Mouse (Mus musculus): ENCODE measurements around the gene Nr1i3. TPM values are rescaled to one million over a fixed set of nuclear protein-coding genes. Genes with fewer than 3 reads are reported as not detected.

The Nr1i3 gene
- polyA plus RNA-seq, 1 experiment from 2014 or later: 0.35 TPM

DNA sequence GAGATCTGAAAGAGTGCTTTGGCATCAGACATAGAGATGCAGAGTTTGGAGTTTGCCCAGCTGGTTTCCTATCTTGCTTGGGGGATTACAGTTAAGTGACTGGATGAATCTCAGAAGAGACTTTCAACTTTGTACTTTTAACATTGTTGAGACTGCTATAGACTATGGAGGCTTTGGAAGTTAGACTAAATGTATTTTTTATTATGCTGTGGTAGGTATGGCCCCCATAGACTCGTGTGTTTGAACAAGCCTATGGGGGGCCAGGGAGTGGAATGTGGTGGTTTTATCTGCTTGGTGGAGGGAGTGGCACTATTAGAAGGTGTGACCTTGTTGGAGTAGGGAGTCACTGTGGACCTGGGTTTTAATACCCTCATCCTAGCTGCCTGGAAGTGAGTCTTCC is 14.2 kb upstream of the Nr1i3 start:
- H3K9me3 ChIP-seq (replicated peaks): no peaks in the 10 kb centered on the region
- no peak for ATAC-seq (replicated peaks; ENCODE audit: insufficient number of reproducible peaks, insufficient read depth, low FRiP score, low read depth)
- H3K27me3 ChIP-seq: peaks cover 11% of the 10 kb centered on the region
- H3K9ac ChIP-seq: no peak overlapping the region
- H3K27ac ChIP-seq: no peak overlapping the region
- H3K4me2 ChIP-seq: no peak overlapping the region
- H3K4me3 ChIP-seq: no peak overlapping the region
- 34% methylated on average over 1 of the region's 1 CpGs for WGBS
- peaks cover 17% of the 10 kb centered on the region for H3K4me1 ChIP-seq (replicated peaks)
- no peaks in the 10 kb centered on the region for H3K36me3 ChIP-seq

DNA sequence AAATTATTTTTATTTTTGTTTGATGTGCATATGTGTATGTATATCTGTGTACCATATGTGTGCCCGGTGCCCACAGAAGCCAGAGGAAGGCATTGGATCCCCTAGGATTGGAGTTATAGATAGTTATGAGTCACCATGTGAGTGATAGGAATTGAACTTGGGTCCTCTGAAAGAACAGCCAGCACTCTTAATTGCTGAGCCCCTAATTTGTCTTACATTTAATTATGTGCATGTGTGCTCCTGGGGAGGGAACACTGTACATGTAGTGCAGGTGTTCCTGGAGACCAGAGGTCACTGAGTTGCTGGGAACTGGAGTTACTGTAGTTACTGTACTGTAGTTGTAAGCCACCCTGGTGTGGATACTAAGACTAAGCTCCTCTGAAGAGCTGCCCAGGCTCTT is 13.0 kb upstream of the Nr1i3 start:
- Histone ChIP-seq H3K36me3 (no peaks in the 10 kb centered on the region), H3K9ac (no peak overlapping the region), H3K27ac (no peak overlapping the region), H3K4me3 (no peak overlapping the region), H3K4me1 (replicated peaks) (peaks cover 6% of the 10 kb centered on the region), H3K4me2 (no peak overlapping the region), H3K27me3 (peaks cover 3% of the 10 kb centered on the region), H3K9me3 (replicated peaks) (no peaks in the 10 kb centered on the region)
- no peak for ATAC-seq (replicated peaks; ENCODE audit: insufficient number of reproducible peaks, insufficient read depth, low FRiP score, low read depth)
- 83% methylated on average over 1 of the region's 1 CpGs for WGBS

DNA sequence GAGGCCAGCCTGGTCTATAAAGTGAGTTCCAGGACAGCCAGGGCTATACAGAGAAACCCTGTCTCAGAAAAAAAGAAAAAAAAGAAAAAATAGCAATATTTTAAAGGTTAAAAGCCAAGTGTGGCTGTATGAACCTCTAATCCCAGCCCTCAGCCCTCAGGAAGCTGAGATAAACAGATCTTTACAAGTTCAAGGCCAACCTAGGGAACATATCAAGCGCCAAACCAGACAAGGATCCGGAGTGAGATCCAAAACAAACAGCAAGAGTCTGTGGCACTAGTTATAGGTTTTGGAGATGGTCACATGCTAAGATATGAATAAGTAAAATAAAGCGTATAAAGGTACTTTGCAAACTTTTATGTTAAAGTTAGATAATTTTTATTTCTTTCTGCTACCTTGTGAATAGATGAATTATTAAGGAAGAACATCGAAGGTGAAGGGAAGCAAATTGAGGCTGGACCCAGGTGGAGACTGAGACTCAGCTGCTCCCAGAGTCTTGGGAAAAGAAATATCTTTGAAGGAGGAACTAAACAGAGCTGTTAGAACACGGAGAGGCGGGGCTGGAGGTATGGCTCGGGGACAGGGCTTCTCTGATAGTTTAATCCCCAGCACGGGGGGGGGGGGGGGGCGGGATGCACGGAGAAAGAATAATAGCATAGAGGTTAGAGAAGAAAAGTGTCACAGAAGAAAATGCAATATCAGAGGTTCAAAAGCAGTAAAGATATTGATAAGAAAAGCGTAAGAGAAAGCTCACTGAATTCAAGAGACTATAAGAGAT is 10.1 kb upstream of the Nr1i3 start:
- Histone ChIP-seq H3K4me2 (no peak overlapping the region), H3K4me3 (no peak overlapping the region), H3K27me3 (no peaks in the 10 kb centered on the region), H3K36me3 (no peaks in the 10 kb centered on the region), H3K4me1 (replicated peaks) (no peaks in the 10 kb centered on the region), H3K9me3 (replicated peaks) (no peaks in the 10 kb centered on the region), H3K9ac (no peak overlapping the region), H3K27ac (no peak overlapping the region)
- WGBS: 55% methylated on average over 9 of the region's 11 CpGs
- ATAC-seq (replicated peaks; ENCODE audit: insufficient number of reproducible peaks, insufficient read depth, low FRiP score, low read depth): no peak

DNA sequence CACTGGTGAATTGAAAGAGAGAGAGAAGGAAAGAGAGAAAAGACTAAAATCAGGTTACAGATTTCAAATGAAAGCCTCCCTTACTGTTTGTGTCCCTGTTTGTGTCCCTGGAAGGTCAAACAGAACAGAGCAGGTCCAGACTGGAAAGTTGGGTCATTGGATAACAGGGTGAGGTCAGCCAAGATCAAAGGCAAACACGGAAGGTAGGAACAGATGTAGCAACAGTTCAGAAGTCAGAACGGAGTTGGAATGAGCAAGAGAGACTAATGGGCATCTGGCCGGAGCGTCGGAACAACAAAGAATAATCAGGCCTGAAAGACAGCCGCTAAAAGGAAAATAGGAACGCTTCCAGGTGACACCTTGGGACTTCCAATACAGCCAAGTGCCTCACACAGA is 9.5 kb upstream of the Nr1i3 start:
- Histone ChIP-seq H3K27ac (no peak overlapping the region), H3K27me3 (no peaks in the 10 kb centered on the region), H3K4me3 (no peak overlapping the region), H3K4me1 (replicated peaks) (no peaks in the 10 kb centered on the region), H3K36me3 (no peaks in the 10 kb centered on the region), H3K4me2 (no peak overlapping the region), H3K9ac (no peak overlapping the region), H3K9me3 (replicated peaks) (no peaks in the 10 kb centered on the region)
- 58% methylated on average over 7 of the region's 7 CpGs for WGBS
- no peak for ATAC-seq (replicated peaks; ENCODE audit: insufficient number of reproducible peaks, insufficient read depth, low FRiP score, low read depth)

DNA sequence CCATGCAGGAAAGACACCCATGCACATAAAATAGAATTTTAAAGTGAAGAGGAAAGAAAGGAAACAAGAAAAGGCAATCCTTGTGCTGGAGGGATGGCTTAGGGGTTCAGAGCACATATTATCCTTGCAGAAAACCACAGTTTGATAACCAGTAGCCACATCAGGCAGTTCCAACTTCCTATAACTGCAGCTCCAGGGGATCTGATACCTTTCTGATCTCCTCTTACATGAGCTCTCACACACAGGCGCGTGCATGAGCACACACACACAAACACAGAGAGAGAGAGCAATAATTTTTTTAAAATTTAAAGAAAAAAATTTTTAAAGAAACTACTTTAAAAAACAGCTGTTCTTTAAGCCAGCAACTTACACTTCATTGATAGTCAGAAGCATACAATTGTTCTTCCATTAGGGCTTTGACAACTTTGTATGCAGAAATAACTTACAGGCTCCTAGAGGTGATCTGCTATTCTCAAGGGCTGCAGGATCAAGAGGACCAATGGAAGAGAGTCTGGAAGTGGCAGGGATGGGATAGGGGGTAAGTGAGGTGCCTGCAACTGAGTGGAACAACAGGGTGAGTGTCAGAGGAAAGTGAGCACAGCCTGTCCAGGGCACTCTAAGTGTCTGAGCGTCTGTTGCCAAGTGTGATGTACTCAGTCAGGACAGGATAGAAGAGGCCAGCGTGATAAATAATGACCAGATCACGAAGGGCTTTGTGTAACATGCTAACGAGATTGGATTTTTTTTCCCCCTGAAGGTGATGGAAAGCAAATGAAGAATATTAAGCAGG is 7.9 kb upstream of the Nr1i3 start:
- WGBS: 63% methylated on average over 6 of the region's 6 CpGs
- no peak for ATAC-seq (replicated peaks; ENCODE audit: insufficient number of reproducible peaks, insufficient read depth, low FRiP score, low read depth)
- no peaks in the 10 kb centered on the region for H3K9me3 ChIP-seq (replicated peaks)

DNA sequence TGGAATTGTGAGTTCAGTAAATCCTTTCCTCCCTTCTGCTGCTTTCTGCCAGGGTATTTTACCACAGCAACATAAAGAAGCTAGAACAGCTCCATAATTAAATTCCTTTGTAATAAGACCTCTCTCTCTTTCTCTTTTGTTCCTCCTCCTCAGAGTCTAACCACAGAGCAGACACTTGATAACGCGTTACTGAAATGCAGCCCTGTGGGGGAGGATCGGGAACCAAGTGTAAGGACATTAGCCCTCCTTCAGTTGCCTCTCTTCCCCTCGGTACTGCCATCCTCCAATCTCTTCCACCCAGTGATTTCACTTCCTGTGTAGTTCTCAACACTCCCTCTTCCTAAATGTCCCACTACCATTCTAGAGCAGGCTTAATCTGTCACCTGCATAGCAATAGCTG is 4.4 kb upstream of the Nr1i3 start:
- no peaks in the 10 kb centered on the region for H3K27me3 ChIP-seq
- WGBS: 6% methylated on average over 4 of the region's 4 CpGs
- no peak for ATAC-seq (replicated peaks; ENCODE audit: insufficient number of reproducible peaks, insufficient read depth, low FRiP score, low read depth)

More for the DNA sequence above, 7.9 kb upstream of the Nr1i3 start:
- Histone ChIP-seq H3K4me3 (no peak overlapping the region), H3K4me2 (no peak overlapping the region), H3K27ac (no peak overlapping the region), H3K4me1 (replicated peaks) (no peaks in the 10 kb centered on the region), H3K9ac (no peak overlapping the region), H3K27me3 (no peaks in the 10 kb centered on the region), H3K36me3 (no peaks in the 10 kb centered on the region)

DNA sequence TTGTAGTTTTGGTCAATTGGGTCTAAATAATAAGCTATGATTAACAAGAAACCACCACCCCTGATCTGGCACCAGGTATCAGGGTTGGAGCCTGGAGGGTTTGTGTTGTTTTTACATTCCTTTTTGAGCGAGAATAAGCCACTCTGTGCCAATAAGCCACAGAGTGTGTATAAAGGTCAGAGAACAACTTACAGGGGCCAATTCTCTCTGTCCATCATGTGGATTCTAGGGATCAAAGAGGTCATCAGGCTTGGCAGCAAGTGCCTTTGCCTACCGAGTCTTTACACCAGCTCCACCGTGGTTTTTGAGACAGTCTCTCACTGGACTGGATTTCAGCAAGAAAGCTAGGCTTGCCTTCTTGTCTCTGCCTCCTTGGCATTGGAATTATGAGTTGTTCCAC is 916 bp upstream of the Nr1i3 start:
- no peaks in the 10 kb centered on the region for H3K27me3 ChIP-seq
- H3K4me1 ChIP-seq (replicated peaks): 0 out of 2 replicates have a peak, but pooled peaks cover 7% of the 10 kb centered on the region
- H3K27ac ChIP-seq: no peak overlapping the region
- ATAC-seq (replicated peaks; ENCODE audit: insufficient number of reproducible peaks, insufficient read depth, low FRiP score, low read depth): no peak
- 0 out of 2 replicates have a peak, but pooled peaks cover under 1% of the 10 kb centered on the region for H3K36me3 ChIP-seq
- no peak overlapping the region for H3K4me2 ChIP-seq
- WGBS: 62% methylated on average over 3 of the region's 3 CpGs
- H3K9ac ChIP-seq: no peak overlapping the region
- no peak overlapping the region for H3K4me3 ChIP-seq
- no peaks in the 10 kb centered on the region for H3K9me3 ChIP-seq (replicated peaks)

More for the DNA sequence above, 4.4 kb upstream of the Nr1i3 start:
- no peaks in the 10 kb centered on the region for H3K4me1 ChIP-seq (replicated peaks)
- H3K4me3 ChIP-seq: no peak overlapping the region
- no peak overlapping the region for H3K27ac ChIP-seq
- no peaks in the 10 kb centered on the region for H3K9me3 ChIP-seq (replicated peaks)
- H3K9ac ChIP-seq: no peak overlapping the region
- H3K4me2 ChIP-seq: no peak overlapping the region
- no peaks in the 10 kb centered on the region for H3K36me3 ChIP-seq

DNA sequence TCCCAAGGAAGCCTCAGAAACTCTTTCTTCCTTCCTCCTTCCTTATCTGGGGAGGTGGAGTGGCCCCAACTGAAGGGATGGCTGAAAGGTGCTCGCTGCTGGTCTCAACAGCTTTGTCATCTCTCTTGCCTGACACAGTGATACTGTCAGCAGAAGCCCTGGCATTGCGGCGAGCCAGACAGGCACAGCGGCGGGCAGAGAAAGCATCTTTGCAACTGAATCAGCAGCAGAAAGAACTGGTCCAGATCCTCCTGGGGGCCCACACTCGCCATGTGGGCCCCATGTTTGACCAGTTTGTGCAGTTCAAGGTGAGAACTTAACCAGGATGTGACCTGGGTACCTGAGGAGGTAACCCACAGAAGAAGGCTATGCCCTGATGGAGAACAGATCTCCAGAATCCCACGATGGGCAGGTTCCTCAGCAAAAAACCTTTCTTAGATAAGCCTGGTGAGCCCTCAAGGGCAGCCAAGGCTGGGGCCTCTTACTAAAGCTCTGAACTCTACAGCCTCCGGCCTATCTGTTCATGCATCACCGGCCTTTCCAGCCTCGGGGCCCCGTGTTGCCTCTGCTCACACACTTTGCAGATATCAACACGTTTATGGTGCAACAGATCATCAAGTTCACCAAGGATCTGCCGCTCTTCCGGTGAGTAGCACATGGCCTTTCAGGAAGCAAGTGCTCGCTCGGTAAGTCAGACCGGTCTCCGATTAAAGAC is 2.6 kb downstream of the Nr1i3 start:
- peak overlapping the region; percentile 6; the same call in 1 of the 2 replicates for H3K4me2 ChIP-seq
- WGBS: 74% methylated on average over 18 of the region's 18 CpGs
- no peak for ATAC-seq (replicated peaks; ENCODE audit: insufficient number of reproducible peaks, insufficient read depth, low FRiP score, low read depth)
- H3K9ac ChIP-seq: no peak overlapping the region
- H3K36me3 ChIP-seq: peaks cover 21% of the 10 kb centered on the region; the same call in 1 of the 2 replicates
- H3K4me3 ChIP-seq: no peak overlapping the region
- no peaks in the 10 kb centered on the region for H3K27me3 ChIP-seq
- H3K4me1 ChIP-seq (replicated peaks): peaks cover 12% of the 10 kb centered on the region
- H3K27ac ChIP-seq: no peak overlapping the region
- no peaks in the 10 kb centered on the region for H3K9me3 ChIP-seq (replicated peaks)

DNA sequence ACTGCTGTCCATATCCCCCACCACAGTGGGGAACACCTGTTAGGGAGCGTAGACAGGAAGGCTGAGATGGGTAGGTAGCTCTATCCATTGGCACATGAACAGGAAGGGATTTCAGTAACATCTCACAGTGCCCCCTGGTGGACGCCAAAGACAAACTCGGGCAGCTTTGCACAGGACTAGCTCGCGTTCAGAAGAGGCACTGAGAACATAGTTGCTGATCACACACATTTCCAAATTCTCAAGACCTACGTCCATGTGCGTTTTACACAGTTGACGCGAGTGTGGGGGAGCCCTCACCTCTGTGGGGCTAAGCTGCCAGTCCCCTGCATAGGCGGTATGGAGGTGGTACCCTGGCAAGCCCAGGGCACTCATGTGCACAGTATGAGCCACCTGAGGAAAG is 7.1 kb downstream of the Nr1i3 start:
- Histone ChIP-seq H3K9me3 (replicated peaks) (no peaks in the 10 kb centered on the region), H3K9ac (0 out of 2 replicates have a peak overlapping the region, but pooled peaks have one; percentile 5), H3K27me3 (no peaks in the 10 kb centered on the region), H3K4me3 (peak overlapping the region; percentile 60), H3K27ac (no peak overlapping the region), H3K4me2 (peak overlapping the region; percentile 81), H3K4me1 (replicated peaks) (peaks cover 22% of the 10 kb centered on the region), H3K36me3 (peaks cover 21% of the 10 kb centered on the region; the same call in 1 of the 2 replicates)
- ATAC-seq (replicated peaks; ENCODE audit: insufficient number of reproducible peaks, insufficient read depth, low FRiP score, low read depth): no peak
- WGBS: 9% methylated on average over 10 of the region's 10 CpGs

DNA sequence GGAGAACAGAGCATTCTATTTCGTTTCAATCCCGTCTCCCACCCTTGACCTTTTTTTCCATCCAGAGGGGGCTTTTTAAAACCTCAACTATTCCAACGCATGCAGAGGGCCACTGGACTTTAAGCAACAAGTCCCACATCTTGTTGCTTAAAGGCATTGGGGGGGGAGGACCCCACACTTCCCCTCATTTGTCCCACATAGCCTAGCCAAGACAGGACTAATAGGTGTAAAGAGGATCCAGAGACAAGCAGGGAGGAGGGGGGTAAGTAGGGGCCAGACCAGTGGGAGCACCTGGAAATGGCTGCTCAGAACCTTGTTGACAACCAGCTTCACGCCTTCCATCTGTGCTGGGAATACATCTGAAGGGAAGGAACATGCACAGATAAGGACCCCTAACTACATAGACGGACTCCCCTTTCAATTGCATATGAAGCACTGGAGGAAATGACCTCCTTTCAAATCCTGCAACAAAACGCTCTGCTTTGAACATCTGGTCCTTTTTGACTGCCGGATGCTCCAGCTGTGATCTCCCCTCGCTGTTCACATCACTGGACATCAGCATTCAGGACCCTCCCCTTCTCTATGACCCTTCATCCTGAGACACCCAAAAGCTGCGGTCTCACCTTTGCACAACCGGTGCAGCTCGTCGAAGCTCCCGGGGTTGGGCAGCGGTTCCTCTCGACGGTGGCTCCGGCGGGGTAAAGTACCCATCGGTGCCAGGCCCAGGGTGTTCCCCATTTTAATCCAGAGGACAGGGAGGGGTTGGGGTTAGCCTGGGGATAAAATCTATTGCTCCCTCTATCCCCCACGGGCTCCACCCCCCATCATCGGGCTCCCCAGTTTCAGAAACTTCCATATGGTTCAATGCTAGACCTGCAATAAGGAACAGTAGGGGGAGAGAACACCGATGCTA is 7.8 kb downstream of the Nr1i3 start:
- peak overlapping the region; percentile 48 for H3K9ac ChIP-seq
- H3K4me1 ChIP-seq (replicated peaks): peaks cover 17% of the 10 kb centered on the region
- H3K36me3 ChIP-seq: peaks cover 21% of the 10 kb centered on the region; the same call in 1 of the 2 replicates
- H3K4me2 ChIP-seq: peak overlapping the region; percentile 81
- peak overlapping the region; percentile 32 for H3K27ac ChIP-seq
- peak overlapping the region; percentile 60 for H3K4me3 ChIP-seq
- 8% methylated on average over 22 of the region's 22 CpGs for WGBS
- no peaks in the 10 kb centered on the region for H3K9me3 ChIP-seq (replicated peaks)
- 0 out of 2 replicates have a peak, but pooled peaks have one; percentile 1 for ATAC-seq (replicated peaks; ENCODE audit: insufficient number of reproducible peaks, insufficient read depth, low FRiP score, low read depth)
- no peaks in the 10 kb centered on the region for H3K27me3 ChIP-seq

Measured in heart, embryonic 15.5 days (tissue).